Mouse (Mus musculus): ENCODE measurements around the gene Marveld2. TPM values are rescaled to one million over a fixed set of nuclear protein-coding genes. Genes with fewer than 3 reads are reported as not detected.

Marveld2 gene
- polyA plus RNA-seq, 1 experiment from 2014 or later = 3.6 TPM

GRCm38 (mm10) chr13:100597284-100597683 is 19.5 kb downstream of the Marveld2 start:
- Histone ChIP-seq H3K27ac (ENCODE audit: poor library complexity, severe bottlenecking) (no peak overlapping the region), H3K4me3 (no peak overlapping the region), H3K4me2 (no peak overlapping the region), H3K36me3 (0 out of 2 replicates have a peak, but pooled peaks cover 3% of the 10 kb centered on the region), H3K4me1 (replicated peaks) (0 out of 2 replicates have a peak, but pooled peaks cover 3% of the 10 kb centered on the region), H3K27me3 (replicated peaks) (no peaks in the 10 kb centered on the region), H3K9me3 (replicated peaks) (no peaks in the 10 kb centered on the region), H3K9ac (no peak overlapping the region)
- no peak for ATAC-seq (ENCODE audit: insufficient number of reproducible peaks, low FRiP score)
- WGBS = 79% methylated on average over 9 of the region's 9 CpGs

- Histone ChIP-seq H3K4me3 (no peak overlapping the region), H3K4me1 (replicated peaks) (no peaks in the 10 kb centered on the region), H3K9me3 (replicated peaks) (no peaks in the 10 kb centered on the region), H3K27ac (ENCODE audit: poor library complexity, severe bottlenecking) (no peak overlapping the region), H3K9ac (no peak overlapping the region), H3K27me3 (replicated peaks) (no peaks in the 10 kb centered on the region), H3K4me2 (no peak overlapping the region), H3K36me3 (0 out of 2 replicates have a peak, but pooled peaks cover 3% of the 10 kb centered on the region)
- no peak for ATAC-seq (ENCODE audit: insufficient number of reproducible peaks, low FRiP score)
- WGBS = 78% methylated on average over 3 of the region's 3 CpGs
Observed at GRCm38 (mm10) chr13:100595552-100595885, 21.3 kb downstream of the Marveld2 start.

GRCm38 (mm10) chr13:100594838-100595551 is 21.8 kb downstream of the Marveld2 start:
- H3K27me3 ChIP-seq (replicated peaks) = no peaks in the 10 kb centered on the region
- no peak overlapping the region for H3K27ac ChIP-seq (ENCODE audit: poor library complexity, severe bottlenecking)
- 0 out of 2 replicates have a peak, but pooled peaks cover 3% of the 10 kb centered on the region for H3K36me3 ChIP-seq
- 60% methylated on average over 5 of the region's 5 CpGs for WGBS
- no peaks in the 10 kb centered on the region for H3K9me3 ChIP-seq (replicated peaks)
- no peaks in the 10 kb centered on the region for H3K4me1 ChIP-seq (replicated peaks)
- H3K4me3 ChIP-seq = no peak overlapping the region
- no peak overlapping the region for H3K9ac ChIP-seq
- no peak overlapping the region for H3K4me2 ChIP-seq
- ATAC-seq (ENCODE audit: insufficient number of reproducible peaks, low FRiP score) = no peak

GRCm38 (mm10) chr13:100594041-100594792 is 22.6 kb downstream of the Marveld2 start:
- peak; percentile 57; the same call in 1 of the 2 replicates for ATAC-seq (ENCODE audit: insufficient number of reproducible peaks, low FRiP score)
- H3K9me3 ChIP-seq (replicated peaks) = no peaks in the 10 kb centered on the region
- peak overlapping the region; percentile 7; the same call in 1 of the 2 replicates for H3K4me3 ChIP-seq
- no peak overlapping the region for H3K4me2 ChIP-seq
- H3K9ac ChIP-seq = no peak overlapping the region
- WGBS = 59% methylated on average over 12 of the region's 17 CpGs
- H3K27me3 ChIP-seq (replicated peaks) = no peaks in the 10 kb centered on the region
- 0 out of 2 replicates have a peak, but pooled peaks cover 3% of the 10 kb centered on the region for H3K36me3 ChIP-seq
- no peaks in the 10 kb centered on the region for H3K4me1 ChIP-seq (replicated peaks)
- no peak overlapping the region for H3K27ac ChIP-seq (ENCODE audit: poor library complexity, severe bottlenecking)

GRCm38 (mm10) chr13:100588646-100589045 is 28.1 kb downstream of the Marveld2 start:
- no peak overlapping the region for H3K27ac ChIP-seq (ENCODE audit: poor library complexity, severe bottlenecking)
- ATAC-seq (ENCODE audit: insufficient number of reproducible peaks, low FRiP score) = no peak
- peak overlapping the region; percentile 6; the same call in 1 of the 2 replicates for H3K4me3 ChIP-seq
- H3K4me2 ChIP-seq = 0 out of 2 replicates have a peak overlapping the region, but pooled peaks have one; percentile 19
- no peaks in the 10 kb centered on the region for H3K9me3 ChIP-seq (replicated peaks)
- 83% methylated on average over 12 of the region's 12 CpGs for WGBS
- no peaks in the 10 kb centered on the region for H3K27me3 ChIP-seq (replicated peaks)
- no peaks in the 10 kb centered on the region for H3K4me1 ChIP-seq (replicated peaks)
- no peaks in the 10 kb centered on the region for H3K36me3 ChIP-seq
- H3K9ac ChIP-seq = 0 out of 2 replicates have a peak overlapping the region, but pooled peaks have one; percentile 35

GRCm38 (mm10) chr13:100582144-100582543 is 34.6 kb downstream of the Marveld2 start:
- Histone ChIP-seq H3K4me2 (no peak overlapping the region), H3K4me1 (replicated peaks) (peaks cover 11% of the 10 kb centered on the region), H3K4me3 (no peak overlapping the region), H3K27ac (ENCODE audit: poor library complexity, severe bottlenecking) (peak overlapping the region; percentile 2; the same call in 1 of the 2 replicates), H3K36me3 (no peaks in the 10 kb centered on the region), H3K9me3 (replicated peaks) (no peaks in the 10 kb centered on the region), H3K9ac (no peak overlapping the region), H3K27me3 (replicated peaks) (no peaks in the 10 kb centered on the region)
- 35% methylated on average over 6 of the region's 6 CpGs for WGBS
- ATAC-seq (ENCODE audit: insufficient number of reproducible peaks, low FRiP score) = peak; percentile 45; the same call in 1 of the 2 replicates

- Histone ChIP-seq H3K9ac (no peak overlapping the region), H3K4me2 (no peak overlapping the region), H3K4me1 (replicated peaks) (peaks cover 11% of the 10 kb centered on the region), H3K27me3 (replicated peaks) (no peaks in the 10 kb centered on the region), H3K27ac (ENCODE audit: poor library complexity, severe bottlenecking) (peak overlapping the region; percentile 2; the same call in 1 of the 2 replicates), H3K9me3 (replicated peaks) (no peaks in the 10 kb centered on the region), H3K36me3 (no peaks in the 10 kb centered on the region), H3K4me3 (no peak overlapping the region)
- peak; percentile 33; the same call in 1 of the 2 replicates for ATAC-seq (ENCODE audit: insufficient number of reproducible peaks, low FRiP score)
- 20% methylated on average over 3 of the region's 3 CpGs for WGBS
Observed at GRCm38 (mm10) chr13:100581701-100582100, 35.1 kb downstream of the Marveld2 start.

GRCm38 (mm10) chr13:100579951-100580350 is 36.8 kb downstream of the Marveld2 start:
- Histone ChIP-seq H3K27ac (ENCODE audit: poor library complexity, severe bottlenecking) (no peak overlapping the region), H3K4me2 (no peak overlapping the region), H3K9ac (no peak overlapping the region), H3K27me3 (replicated peaks) (no peaks in the 10 kb centered on the region), H3K36me3 (no peaks in the 10 kb centered on the region), H3K4me3 (no peak overlapping the region), H3K9me3 (replicated peaks) (no peaks in the 10 kb centered on the region), H3K4me1 (replicated peaks) (peaks cover 11% of the 10 kb centered on the region)
- no peak for ATAC-seq (ENCODE audit: insufficient number of reproducible peaks, low FRiP score)

GRCm38 (mm10) chr13:100579220-100579619 is 37.6 kb downstream of the Marveld2 start:
- Histone ChIP-seq H3K9ac (no peak overlapping the region), H3K4me3 (no peak overlapping the region), H3K4me2 (no peak overlapping the region), H3K4me1 (replicated peaks) (peaks cover 11% of the 10 kb centered on the region), H3K9me3 (replicated peaks) (no peaks in the 10 kb centered on the region), H3K36me3 (no peaks in the 10 kb centered on the region), H3K27me3 (replicated peaks) (no peaks in the 10 kb centered on the region), H3K27ac (ENCODE audit: poor library complexity, severe bottlenecking) (no peak overlapping the region)
- no peak for ATAC-seq (ENCODE audit: insufficient number of reproducible peaks, low FRiP score)
- 55% methylated on average over 3 of the region's 3 CpGs for WGBS

- ATAC-seq (ENCODE audit: insufficient number of reproducible peaks, low FRiP score) = peak; percentile 22; the same call in 1 of the 2 replicates
- H3K4me2 ChIP-seq = no peak overlapping the region
Observed at GRCm38 (mm10) chr13:100575950-100576349, 40.8 kb downstream of the Marveld2 start.

GRCm38 (mm10) chr13:100570713-100571112 is 46.1 kb downstream of the Marveld2 start:
- no peak overlapping the region for H3K9ac ChIP-seq
- H3K27me3 ChIP-seq (replicated peaks) = no peaks in the 10 kb centered on the region
- no peak for ATAC-seq (ENCODE audit: insufficient number of reproducible peaks, low FRiP score)
- no peak overlapping the region for H3K27ac ChIP-seq (ENCODE audit: poor library complexity, severe bottlenecking)
- H3K4me3 ChIP-seq = no peak overlapping the region
- H3K36me3 ChIP-seq = no peaks in the 10 kb centered on the region
- WGBS = 46% methylated on average over 2 of the region's 2 CpGs
- no peaks in the 10 kb centered on the region; the same call in 1 of the 2 replicates for H3K9me3 ChIP-seq (replicated peaks)
- H3K4me2 ChIP-seq = no peak overlapping the region
- no peaks in the 10 kb centered on the region for H3K4me1 ChIP-seq (replicated peaks)

More at GRCm38 (mm10) chr13:100575950-100576349, 40.8 kb downstream of the Marveld2 start:
- 27% methylated on average over 2 of the region's 2 CpGs for WGBS
- Histone ChIP-seq H3K9ac (no peak overlapping the region), H3K4me1 (replicated peaks) (no peaks in the 10 kb centered on the region), H3K36me3 (no peaks in the 10 kb centered on the region), H3K9me3 (replicated peaks) (no peaks in the 10 kb centered on the region; the same call in 1 of the 2 replicates), H3K4me3 (no peak overlapping the region), H3K27ac (ENCODE audit: poor library complexity, severe bottlenecking) (no peak overlapping the region; the same call in 1 of the 2 replicates), H3K27me3 (replicated peaks) (no peaks in the 10 kb centered on the region)
